Mouse (Mus musculus) B cell, adult 2 months (primary cell): ENCODE results near the gene Atp4b.
"Not testable (repeated sequence)": the region's sequence is repeated elsewhere in the genome, so short reads cannot be mapped to it uniquely, and the experiment has no call there.

Experiments used
- DNase-seq, 2 experiments: peaks; one replicate each; pipeline ENCODE4 v3.0.0; 2022

Atp4b gene

GRCm38 (mm10) chr8:13382536-13382935 lies 14.1 kb downstream of the Atp4b start:
- DNase-seq, result no peak

GRCm38 (mm10) chr8:13381630-13382029 lies 15.0 kb downstream of the Atp4b start:
- no peak for DNase-seq

- DNase-seq, result no peak
Measured at GRCm38 (mm10) chr8:13373151-13373662, 23.4 kb downstream of the Atp4b start.

GRCm38 (mm10) chr8:13361865-13362264 lies 34.8 kb downstream of the Atp4b start:
- peak; percentile 37 to 42 for DNase-seq

- no peak for DNase-seq
Measured at GRCm38 (mm10) chr8:13360213-13360612, 36.4 kb downstream of the Atp4b start.

- no peak for DNase-seq
Measured at GRCm38 (mm10) chr8:13356681-13357080, 39.9 kb downstream of the Atp4b start.

GRCm38 (mm10) chr8:13356221-13356620 lies 40.4 kb downstream of the Atp4b start:
- DNase-seq, result no peak

GRCm38 (mm10) chr8:13353883-13354282 lies 42.7 kb downstream of the Atp4b start:
- DNase-seq, result no peak

- DNase-seq, result no peak
Measured at GRCm38 (mm10) chr8:13353155-13353833, 43.3 kb downstream of the Atp4b start.

- no peak for DNase-seq
Measured at GRCm38 (mm10) chr8:13352601-13353000, 44.0 kb downstream of the Atp4b start.

- no peak for DNase-seq
Measured at GRCm38 (mm10) chr8:13351593-13351992, 45.0 kb downstream of the Atp4b start.

- DNase-seq, result no peak
Measured at GRCm38 (mm10) chr8:13350052-13350451, 46.6 kb downstream of the Atp4b start.

- no peak for DNase-seq
Measured at GRCm38 (mm10) chr8:13343134-13343533, 53.5 kb downstream of the Atp4b start.

GRCm38 (mm10) chr8:13342340-13342739 lies 54.3 kb downstream of the Atp4b start:
- DNase-seq, result no peak

- DNase-seq, result no peak
Measured at GRCm38 (mm10) chr8:13340650-13341049, 56.0 kb downstream of the Atp4b start.

- no peak for DNase-seq
Measured at GRCm38 (mm10) chr8:13339646-13339990, 57.0 kb downstream of the Atp4b start.

- DNase-seq, result peak; percentile 12 to 21
Measured at GRCm38 (mm10) chr8:13338901-13339645, 57.6 kb downstream of the Atp4b start.

- DNase-seq, result peak; percentile 55 to 64
Measured at GRCm38 (mm10) chr8:13338255-13338860, 58.3 kb downstream of the Atp4b start, which contains the start of gene Tfdp1. TSS of gene Tfdp1 (plus strand) at chr8:13338751.

GRCm38 (mm10) chr8:13337678-13338077 lies 58.9 kb downstream of the Atp4b start:
- no peak for DNase-seq

GRCm38 (mm10) chr8:13337245-13337644 lies 59.4 kb downstream of the Atp4b start:
- not testable (repeated sequence) for DNase-seq
